8 mouse cellular contexts compared by ENCODE assay signal in the genomic region with DNA sequence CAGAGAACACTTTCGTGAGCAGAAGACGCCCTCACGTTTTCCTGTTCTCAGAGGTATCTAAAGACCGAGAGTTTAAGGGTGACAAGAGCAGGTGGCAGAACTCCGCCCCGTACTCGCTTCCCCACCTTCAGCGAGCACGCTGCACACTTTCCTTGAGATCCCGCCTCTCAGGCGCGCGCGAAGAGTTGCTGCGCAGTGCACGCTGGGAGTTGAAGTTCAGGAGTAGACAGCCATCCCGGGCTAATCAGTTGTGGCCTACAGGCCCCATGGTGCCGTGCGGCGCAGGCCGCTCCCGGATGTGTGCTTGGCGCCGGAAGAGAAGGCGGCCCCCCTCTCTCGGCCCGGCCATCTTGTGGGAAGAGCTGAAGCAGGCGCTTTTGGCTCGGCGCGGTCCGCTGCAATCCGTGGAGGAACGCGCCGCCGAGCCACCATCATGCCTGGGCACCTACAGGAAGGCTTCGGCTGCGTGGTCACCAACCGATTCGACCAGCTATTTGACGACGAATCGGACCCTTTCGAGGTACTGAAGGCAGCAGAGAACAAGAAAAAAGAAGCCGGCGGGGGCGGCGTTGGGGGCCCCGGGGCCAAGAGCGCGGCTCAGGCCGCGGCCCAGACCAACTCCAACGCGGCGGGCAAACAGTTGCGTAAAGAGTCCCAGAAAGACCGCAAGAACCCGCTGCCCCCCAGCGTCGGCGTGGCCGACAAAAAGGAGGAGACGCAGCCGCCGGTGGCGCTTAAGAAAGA. TPM values are rescaled to one million over a fixed set of nuclear protein-coding genes. Genes with fewer than 3 reads are reported as not detected.
DNase-seq lines count a peak whose midpoint lies in the region; ATAC-seq and TF ChIP-seq lines count a peak whose summit lies in the region.

No protein-coding gene starts in this region.

- peaks cover 34% of the 10 kb centered on the region for H3K36me3 ChIP-seq in ES-Bruce4 (ENCODE audit: control insufficient read depth, insufficient read depth, low read length, poor library complexity, severe bottlenecking)
- H3K36me3 ChIP-seq in forebrain, embryonic 13.5 days (ENCODE audit: poor library complexity, severe bottlenecking), result peaks cover 5% of the 10 kb centered on the region; the same call in 1 of the 2 replicates
- H3K36me3 ChIP-seq in liver, postnatal 0 days (replicated peaks; ENCODE audit: insufficient read depth, low read length), result peaks cover 6% of the 10 kb centered on the region
- H3K36me3 ChIP-seq in neural tube, embryonic 14.5 days (ENCODE audit: control insufficient read depth, insufficient read depth, low read length), result peaks cover 5% of the 10 kb centered on the region; the same call in 1 of the 2 replicates

- no peaks in the 10 kb centered on the region for H3K9me3 ChIP-seq in ES-Bruce4 (replicated peaks; ENCODE audit: control insufficient read depth, insufficient read depth, low read length, poor library complexity, severe bottlenecking)
- H3K9me3 ChIP-seq in forebrain, embryonic 13.5 days (replicated peaks), result no peaks in the 10 kb centered on the region
- no peaks in the 10 kb centered on the region for H3K9me3 ChIP-seq in liver, postnatal 0 days (ENCODE audit: low read length)
- no peaks in the 10 kb centered on the region for H3K9me3 ChIP-seq in neural tube, embryonic 14.5 days (ENCODE audit: control insufficient read depth, low read length)

- peak; percentile 20; the same call in 1 of the 2 replicates for TF ChIP-seq EP300 in ES-Bruce4 (IDR thresholded peaks at IDR 0.05; ENCODE audit: insufficient read depth, low read depth, low read length)
- TF ChIP-seq EP300 in liver, postnatal 0 days (IDR thresholded peaks at IDR 0.05; ENCODE audit: low read depth), result peak; percentile 53; the same call in 1 of the 2 replicates

- intact Hi-C loops in heart, postnatal 10 days (cut with DNase I), result loop anchor here (2.0 to 5.0 kb wide), 4 partner anchors 38 to 370 kb away; partner anchors contain the start of genes Gadd45a and Gng12

- no peaks in the 10 kb centered on the region for H3K27me3 ChIP-seq in ES-Bruce4 (ENCODE audit: control insufficient read depth, insufficient read depth, low read length, poor library complexity, severe bottlenecking)
- H3K27me3 ChIP-seq in forebrain, embryonic 13.5 days, result no peaks in the 10 kb centered on the region
- H3K27me3 ChIP-seq in liver, postnatal 0 days (ENCODE audit: insufficient read depth, low read length), result no peaks in the 10 kb centered on the region
- no peaks in the 10 kb centered on the region; the same call in 1 of the 2 replicates for H3K27me3 ChIP-seq in neural tube, embryonic 14.5 days (ENCODE audit: control insufficient read depth, insufficient read depth, low read length)

- under 1% methylated on average over 68 of the region's 68 CpGs for WGBS in forebrain, embryonic 13.5 days
- under 1% methylated on average over 68 of the region's 68 CpGs for whole genome bisulfite sequencing in large intestine, adult 2 months
- WGBS in liver, postnatal 0 days (ENCODE audit: insufficient replicate concordance), result under 1% methylated on average over 68 of the region's 68 CpGs
- under 1% methylated on average over 67 of the region's 68 CpGs for WGBS in neural tube, embryonic 14.5 days

- peak overlapping the region; percentile 99 for H3K9ac ChIP-seq in ES-Bruce4 (ENCODE audit: low read depth, poor library complexity, severe bottlenecking)
- H3K9ac ChIP-seq in forebrain, embryonic 13.5 days, result peak overlapping the region; percentile 98
- peak overlapping the region; percentile 98 for H3K9ac ChIP-seq in liver, postnatal 0 days (replicated peaks)
- peak overlapping the region; percentile 90 for H3K9ac ChIP-seq in neural tube, embryonic 14.5 days (replicated peaks; ENCODE audit: low read depth, low read length)

- peak overlapping the region; percentile 95 for H3K4me3 ChIP-seq in ES-Bruce4 (ENCODE audit: low read depth, low read length)
- peak overlapping the region; percentile 100 for H3K4me3 ChIP-seq in forebrain, embryonic 13.5 days
- peak overlapping the region; percentile 91 for H3K4me3 ChIP-seq in liver, postnatal 0 days (ENCODE audit: low read depth, low read length)
- peak overlapping the region; percentile 99 for H3K4me3 ChIP-seq in neural tube, embryonic 14.5 days (ENCODE audit: low read depth, low read length)

- ATAC-seq in cerebellum, adult (ENCODE audit: insufficient number of reproducible peaks, low FRiP score, low TSS enrichment), result peak; percentile 97
- peak; percentile 99 for ATAC-seq in forebrain, embryonic 13.5 days
- peak; percentile 99 for ATAC-seq in liver, postnatal 0 days
- ATAC-seq in neural tube, embryonic 14.5 days (ENCODE audit: low read depth), result peak; percentile 100

- H3K4me2 ChIP-seq in forebrain, embryonic 13.5 days, result peak overlapping the region; percentile 75
- H3K4me2 ChIP-seq in liver, postnatal 0 days (ENCODE audit: low read depth, low read length), result peak overlapping the region; percentile 94
- H3K4me2 ChIP-seq in neural tube, embryonic 14.5 days (ENCODE audit: low read depth, low read length), result peak overlapping the region; percentile 90

- H3K4me1 ChIP-seq in ES-Bruce4 (ENCODE audit: control insufficient read depth, insufficient read depth, low read length), result no peaks in the 10 kb centered on the region
- H3K4me1 ChIP-seq in forebrain, embryonic 13.5 days, result peaks cover 17% of the 10 kb centered on the region
- peaks cover 9% of the 10 kb centered on the region for H3K4me1 ChIP-seq in liver, postnatal 0 days (ENCODE audit: insufficient read depth)
- peaks cover 13% of the 10 kb centered on the region for H3K4me1 ChIP-seq in neural tube, embryonic 14.5 days (ENCODE audit: control insufficient read depth, insufficient read depth, low read length)

- peak; percentile 97 to 98 for DNase-seq in heart, postnatal 10 days
- peak; percentile 96 for DNase-seq in large intestine, adult 2 months (ENCODE audit: low read depth, low spot score)
- DNase-seq in liver, postnatal 0 days, result peak; percentile 96
- DNase-seq in testis, postnatal 10 days (ENCODE audit: low spot score), result peak; percentile 93

- no peak for TF ChIP-seq POLR2A in ES-Bruce4 (IDR thresholded peaks at IDR 0.05; ENCODE audit: insufficient read depth, low read length)

- no peak for TF ChIP-seq CTCF in ES-Bruce4 (IDR thresholded peaks at IDR 0.05; ENCODE audit: low read depth, low read length)
- TF ChIP-seq CTCF in liver, postnatal 0 days (IDR thresholded peaks at IDR 0.05; ENCODE audit: low read depth), result no peak

- H3K27ac ChIP-seq in ES-Bruce4 (ENCODE audit: insufficient read depth, low read length), result peak overlapping the region; percentile 94
- H3K27ac ChIP-seq in forebrain, embryonic 13.5 days, result peak overlapping the region; percentile 91
- peak overlapping the region; percentile 90 for H3K27ac ChIP-seq in liver, postnatal 0 days (ENCODE audit: low read depth)
- peak overlapping the region; percentile 81 for H3K27ac ChIP-seq in neural tube, embryonic 14.5 days (ENCODE audit: low read depth, low read length)

RNA-seq across cellular contexts. Expression of gene Serbp1, which starts 28.9 kb away (rescaled TPM):
- 1,899 and 1,955 TPM in 2 replicates for polyA plus RNA-seq in ES-Bruce4 (2011; ENCODE audit: insufficient read depth, insufficient read length, low read depth, missing spikeins)
- 351 and 352 TPM in 2 replicates for polyA plus RNA-seq in forebrain, embryonic 13.5 days (2015; fragmentation: Nextera tagmentation; extraction: Ambion mirVana)
- total RNA-seq in heart, postnatal 10 days (2021), result 100 to 1,000 TPM; 247 to 271 TPM
- 39.9 and 52.1 TPM in 2 replicates for polyA plus RNA-seq in large intestine, adult 2 months (2012; rRNA removed)
- 186 and 207 TPM in 2 replicates for polyA plus RNA-seq in liver, postnatal 0 days (2015; fragmentation: Nextera tagmentation; extraction: Ambion mirVana)
- 305 and 382 TPM in 2 replicates for polyA plus RNA-seq in neural tube, embryonic 14.5 days (2014; fragmentation: Nextera tagmentation; extraction: Ambion mirVana)

Comparison
In these comparisons a context has a peak if more than half of its experiments do, and no peak if none do; other contexts are left out.
1. Peak in every context shown above with its lines: DNase-seq, ATAC-seq, H3K4me3 ChIP-seq and H3K27ac ChIP-seq.